Mouse (Mus musculus) left cerebral cortex, postnatal 14 days (tissue): ENCODE data around the gene Gm20388. TPM values are rescaled to one million over a fixed set of nuclear protein-coding genes. Genes with fewer than 3 reads are reported as not detected.
"Not testable (repeated sequence)": the region's sequence is repeated elsewhere in the genome, so short reads cannot be mapped to it uniquely, and the experiment has no call there.

Experiments used
- DNase-seq, 2 experiments: peaks; one replicate each; pipeline ENCODE4 v3.0.0; 2021 to 2022; ENCODE audit warnings: low spot score in 2 of 2, mixed read lengths in 1 of 2
- intact Hi-C: fragments of 180-260 bp; cut with DNase I; formaldehyde crosslinking; loops from one replicate; pipeline ENCODE4 v1.15.1; 2025
- total RNA-seq, 2 experiments: library from RNA; stranded (reverse); gene quantifications; 2 replicates each; pipeline ENCODE4 v1.2.3; 2021

Gene Gm20388
- total RNA-seq, 2 experiments from 2014 or later: 2.8 to 7.3 TPM

DNA sequence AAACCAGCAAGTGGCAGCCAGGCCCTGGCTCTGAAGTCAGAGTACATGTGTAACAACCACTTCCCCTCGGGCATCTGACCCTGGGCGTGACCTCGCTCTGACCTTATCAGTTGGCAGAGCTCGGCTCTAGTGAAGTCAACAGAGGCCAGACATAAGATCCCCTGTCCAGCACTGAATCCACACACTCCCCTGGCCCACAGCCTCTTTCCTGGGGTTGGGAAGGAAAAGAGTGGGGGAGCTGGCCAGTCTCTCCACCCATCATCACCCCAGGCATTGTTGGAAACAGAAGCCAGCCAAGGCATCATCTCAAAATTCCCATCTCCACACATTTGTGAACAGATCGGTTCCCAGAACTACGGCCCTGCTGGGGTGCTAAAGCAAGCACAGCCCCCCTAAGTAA lies 1507.4 kb downstream of the Gm20388 start:
- intact Hi-C loops: no loop called here
- DNase-seq: no peak

DNA sequence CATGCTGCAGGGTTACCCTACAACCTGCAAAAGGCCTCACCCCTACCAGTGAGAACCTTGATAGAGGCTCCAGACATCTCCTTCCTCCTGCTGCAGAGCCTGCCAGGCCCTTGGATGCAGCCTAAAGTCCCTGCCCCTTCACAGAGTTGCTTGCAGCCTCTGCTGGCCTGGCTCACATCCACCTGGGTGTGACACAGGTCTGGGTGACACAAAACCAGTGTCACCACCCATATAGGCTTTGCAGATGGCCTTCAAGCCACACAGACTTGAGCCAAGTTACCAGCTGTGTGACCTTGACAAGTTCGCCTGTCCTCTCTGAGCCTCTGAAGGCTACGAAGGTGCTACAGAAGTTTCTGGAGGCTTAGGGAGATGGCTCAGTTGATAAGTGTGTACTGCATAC lies 1508.9 kb downstream of the Gm20388 start:
- intact Hi-C loops: no loop called here
- no peak for DNase-seq

DNA sequence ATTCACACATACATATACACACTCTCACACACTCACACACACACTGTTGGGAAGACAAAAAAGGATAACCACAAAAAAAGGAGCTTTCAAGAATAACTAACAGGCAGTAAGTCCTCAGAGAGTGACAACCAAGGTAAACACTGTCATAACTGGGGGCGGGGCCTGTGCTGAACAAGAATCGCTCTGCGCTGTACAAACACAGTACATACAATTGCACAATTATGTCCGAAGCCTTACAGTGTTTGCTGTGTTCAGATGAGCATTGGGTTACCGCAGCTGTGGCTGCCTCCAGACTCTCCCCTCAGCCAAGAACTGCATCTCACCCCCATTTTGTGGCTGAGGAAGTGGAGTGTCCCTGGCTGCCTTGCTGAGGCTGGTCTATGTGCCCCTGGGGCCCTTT lies 1510.4 kb downstream of the Gm20388 start:
- intact Hi-C loops: no loop called here
- DNase-seq: no peak

DNA sequence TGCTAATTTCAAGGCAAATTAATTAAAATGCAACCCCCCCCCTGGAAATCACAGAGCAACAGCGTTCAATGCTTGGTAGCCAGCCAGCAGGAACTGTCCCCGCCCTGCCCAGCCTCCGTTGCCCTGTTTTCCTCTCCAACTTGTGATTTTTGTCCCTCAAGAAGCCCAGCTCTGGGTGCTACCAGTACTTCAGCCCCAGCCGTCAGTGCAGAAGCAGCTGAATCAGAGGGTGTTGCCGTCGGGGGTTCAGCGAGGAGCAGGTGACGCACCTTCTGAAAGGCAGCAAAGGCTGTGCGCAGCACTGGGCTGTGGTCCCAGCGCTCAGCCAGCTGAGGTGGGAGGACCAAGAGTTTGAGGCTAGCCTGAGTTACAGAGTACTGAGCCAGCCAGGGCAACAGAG lies 1513.4 kb downstream of the Gm20388 start:
- intact Hi-C loops: no loop called here
- no peak for DNase-seq

DNA sequence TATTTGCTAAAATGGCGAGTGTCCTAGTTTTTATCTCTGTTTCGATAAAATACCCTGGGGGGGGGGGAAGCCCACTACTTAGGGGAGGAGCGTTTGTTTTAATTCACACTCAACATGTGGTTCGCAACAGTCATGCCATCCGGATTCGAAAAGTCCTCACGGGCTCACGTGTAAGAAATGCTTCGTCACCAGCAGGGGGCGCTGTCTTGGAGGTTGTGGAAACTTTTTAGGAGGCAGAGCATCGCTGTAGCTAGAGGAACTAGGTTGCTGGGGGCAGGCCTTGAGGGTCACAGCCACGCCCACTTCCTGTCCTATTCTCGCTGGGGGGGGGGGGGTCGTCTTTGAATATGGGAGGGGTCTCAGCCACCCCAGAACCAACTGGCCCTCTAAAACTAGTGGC lies 1514.0 kb downstream of the Gm20388 start:
- intact Hi-C loops: no loop called here
- DNase-seq: no peak

DNA sequence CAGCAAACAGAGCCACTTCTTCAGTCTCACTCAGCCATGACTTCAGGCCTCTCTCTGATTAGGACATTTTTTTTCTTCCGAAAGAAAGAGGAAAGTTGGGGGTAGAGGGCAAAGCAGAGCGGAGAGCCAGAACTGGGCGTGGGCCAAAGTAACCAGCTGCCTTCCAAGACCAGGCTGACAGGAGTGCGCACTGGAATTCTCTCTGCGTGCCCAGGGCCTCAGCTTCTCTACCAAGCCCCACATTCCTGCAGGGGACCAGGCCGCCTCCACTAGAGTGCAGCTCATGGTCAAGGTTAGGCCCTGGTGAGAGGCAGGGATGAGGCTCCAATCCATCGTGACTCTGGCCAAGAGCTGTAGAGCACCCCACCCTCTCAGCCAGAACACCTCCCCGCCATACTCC lies 1520.9 kb downstream of the Gm20388 start:
- no peak for DNase-seq
- intact Hi-C loops: no loop called here

GRCm38 (mm10) chr8:121433466-121433865 lies 1522.8 kb downstream of the Gm20388 start:
- no peak for DNase-seq
- intact Hi-C loops: no loop called here

- intact Hi-C loops: no loop called here
- DNase-seq: peak in 1 of 2 experiments; percentile 57
These were observed 1526.0 kb downstream of the Gm20388 start for GRCm38 (mm10) chr8:121436656-121437055.

- intact Hi-C loops: no loop called here
- DNase-seq: peak in 1 of 2 experiments; percentile 20
These were observed 1526.9 kb downstream of the Gm20388 start for GRCm38 (mm10) chr8:121437506-121437905.

GRCm38 (mm10) chr8:121438111-121438510 lies 1527.5 kb downstream of the Gm20388 start:
- no peak for DNase-seq
- intact Hi-C loops: no loop called here

GRCm38 (mm10) chr8:121439351-121439750 lies 1528.7 kb downstream of the Gm20388 start:
- no peak for DNase-seq
- intact Hi-C loops: no loop called here

GRCm38 (mm10) chr8:121443361-121443760 lies 1532.7 kb downstream of the Gm20388 start:
- DNase-seq: no peak
- intact Hi-C loops: no loop called here

GRCm38 (mm10) chr8:121444521-121444920 lies 1533.9 kb downstream of the Gm20388 start:
- intact Hi-C loops, DNase-seq: not testable (repeated sequence)

GRCm38 (mm10) chr8:121445027-121445471 lies 1534.4 kb downstream of the Gm20388 start:
- intact Hi-C loops: no loop called here
- DNase-seq: peak; percentile 61 to 80

DNA sequence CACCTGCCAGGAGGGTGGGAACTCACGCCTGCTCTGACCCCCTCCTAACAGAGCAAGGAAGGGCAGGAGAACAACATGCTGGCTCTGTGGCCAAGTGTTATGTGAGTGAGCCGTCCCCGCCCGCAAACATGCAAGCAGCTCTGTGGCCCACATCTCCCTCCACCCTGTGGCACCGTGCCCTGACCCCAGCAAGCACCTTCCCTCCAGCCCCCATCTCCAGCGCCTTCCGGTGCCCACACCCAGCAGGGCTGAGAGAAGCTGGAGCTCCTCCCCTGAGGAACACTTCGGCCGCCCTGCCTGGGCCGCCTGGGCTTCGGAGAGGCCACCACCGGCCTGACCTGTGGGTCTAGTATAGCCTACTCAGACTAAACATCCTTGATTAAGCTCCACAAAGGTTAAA lies 1535.5 kb downstream of the Gm20388 start:
- no peak for DNase-seq
- intact Hi-C loops: no loop called here

GRCm38 (mm10) chr8:121446862-121447261 lies 1536.2 kb downstream of the Gm20388 start:
- intact Hi-C loops: no loop called here
- no peak for DNase-seq

DNA sequence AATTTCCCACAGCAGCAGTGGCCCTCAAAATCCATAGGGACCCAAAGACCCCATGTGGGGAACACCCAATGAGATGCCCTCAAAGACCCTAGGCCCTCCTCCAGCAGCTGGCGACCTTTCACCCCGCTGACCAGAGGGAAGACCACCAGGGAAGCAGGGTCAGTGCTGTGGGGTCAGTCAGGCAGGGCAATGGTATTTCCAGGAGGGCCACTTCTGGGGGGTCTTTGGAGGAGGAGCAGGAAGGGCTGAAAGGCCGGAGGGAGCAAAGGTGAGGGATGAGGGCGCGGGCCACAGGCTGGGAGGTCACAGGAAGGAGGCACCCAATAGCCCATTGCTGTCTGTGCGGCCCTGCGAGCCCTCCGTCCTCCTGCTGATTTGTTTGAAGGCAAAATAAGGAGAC lies 1539.6 kb downstream of the Gm20388 start:
- intact Hi-C loops: no loop called here
- DNase-seq: no peak

GRCm38 (mm10) chr8:121451404-121452076 lies 1540.9 kb downstream of the Gm20388 start:
- intact Hi-C loops: no loop called here
- no peak for DNase-seq

- intact Hi-C loops: no loop called here
- DNase-seq: no peak
These were observed 1544.1 kb downstream of the Gm20388 start for GRCm38 (mm10) chr8:121454737-121455136.

- intact Hi-C loops: no loop called here
These were observed 1550.6 kb downstream of the Gm20388 start for GRCm38 (mm10) chr8:121461192-121461591.

GRCm38 (mm10) chr8:121462092-121462491 lies 1551.5 kb downstream of the Gm20388 start:
- intact Hi-C loops: no loop called here
- no peak for DNase-seq

More at GRCm38 (mm10) chr8:121461192-121461591, 1550.6 kb downstream of the Gm20388 start:
- DNase-seq: no peak
